Mouse (Mus musculus) ES-E14 (cell line): ENCODE measurements around the gene Hoxc13. TPM values are rescaled to one million over a fixed set of nuclear protein-coding genes. Genes with fewer than 3 reads are reported as not detected.

Experiments used
- DNase-seq: peaks from one replicate; pipeline ENCODE4 v3.0.0-alpha.2; 2013; ENCODE audit warnings: low read depth, low spot score
- H3K27ac ChIP-seq: 2 replicates; pipeline ENCODE4 v1.5.1; 2012; ENCODE audit warnings: low read depth, mild to moderate bottlenecking, low read length, moderate library complexity, mixed read lengths; ENCODE audit not compliant: poor library complexity, insufficient read depth, severe bottlenecking
- H3K36me3 ChIP-seq: 2 replicates; pipeline ENCODE4 v1.6.1; 2012; ENCODE audit warnings: mild to moderate bottlenecking, low read length, moderate library complexity, mixed read lengths; ENCODE audit not compliant: control insufficient read depth, poor library complexity, insufficient read depth, severe bottlenecking
- H3K4me1 ChIP-seq, 2 experiments: fragments of 150-350 bp in 1 of 2; sonication (generic) in 1 of 2; 2 replicates each; pipeline ENCODE4 v1.6.1; 2012; ENCODE audit warnings: low read length in 2 of 2, mild to moderate bottlenecking in 1 of 2, mixed read lengths in 1 of 2; ENCODE audit not compliant: control insufficient read depth in 2 of 2, insufficient read depth in 2 of 2, poor library complexity in 1 of 2
- H3K4me3 ChIP-seq, 2 experiments: fragments of 150-350 bp in 1 of 2; sonication (generic) in 1 of 2; 2 replicates each; pipeline ENCODE4 v1.5.1; 2012; ENCODE audit warnings: low read length in 2 of 2, low read depth in 1 of 2, mild to moderate bottlenecking in 1 of 2, mixed read lengths in 1 of 2; ENCODE audit not compliant: insufficient read depth in 1 of 2, poor library complexity in 1 of 2, severe bottlenecking in 1 of 2
- H3K9ac ChIP-seq: 2 replicates; pipeline ENCODE4 v1.6.1; 2012; ENCODE audit warnings: low read depth, mild to moderate bottlenecking, low read length, mixed read lengths; ENCODE audit not compliant: poor library complexity, insufficient read depth, severe bottlenecking
- H3K9me3 ChIP-seq: fragments of 150-350 bp; sonication (generic); 2 replicates; pipeline ENCODE4 v1.6.1; 2012; ENCODE audit warnings: low read depth, mild to moderate bottlenecking, low read length; ENCODE audit not compliant: control insufficient read depth, insufficient read depth
- CHD2 ChIP-seq: IDR thresholded peaks from 2 replicates; pipeline ENCODE4 v1.6.1; 2014; ENCODE audit warnings: mild to moderate bottlenecking, low read depth, low read length, inconsistent platforms
- HCFC1 ChIP-seq: IDR thresholded peaks from 2 replicates; pipeline ENCODE4 v1.6.1; 2012; ENCODE audit warnings: low read length, inconsistent platforms, borderline replicate concordance; ENCODE audit not compliant: insufficient read depth
- MAFK ChIP-seq: IDR thresholded peaks from 2 replicates; pipeline ENCODE4 v1.6.1; 2014; ENCODE audit warnings: mild to moderate bottlenecking, low read depth, low read length, inconsistent platforms; ENCODE audit not compliant: insufficient read depth
- ZC3H11A ChIP-seq: IDR thresholded peaks from 2 replicates; pipeline ENCODE4 v1.6.1; 2012; ENCODE audit warnings: low read depth, mild to moderate bottlenecking, inconsistent platforms, low read length, borderline replicate concordance
- ZNF384 ChIP-seq: IDR thresholded peaks from 2 replicates; pipeline ENCODE4 v1.6.1; 2012; ENCODE audit warnings: low read depth, low read length, inconsistent platforms
- in situ Hi-C, 2 experiments: fragments of 600-800 bp; cut with MboI; formaldehyde crosslinking; loops; one replicate each; pipeline ENCODE4 v1.15.1; 2025; ENCODE audit warnings: low sequenced_read_pairs in 2 of 2, inconsistent platforms in 1 of 2; ENCODE audit not compliant: unreplicated experiment in 2 of 2
- total RNA-seq: library from RNA; depleted of rRNA; stranded (reverse); fragments of 300-350 nt; gene quantifications from 2 replicates; pipeline ENCODE4 v1.2.3, GENCODE M21; 2012

Gene Hoxc13
- total RNA-seq, 1 experiment = 0.94 TPM

DNA sequence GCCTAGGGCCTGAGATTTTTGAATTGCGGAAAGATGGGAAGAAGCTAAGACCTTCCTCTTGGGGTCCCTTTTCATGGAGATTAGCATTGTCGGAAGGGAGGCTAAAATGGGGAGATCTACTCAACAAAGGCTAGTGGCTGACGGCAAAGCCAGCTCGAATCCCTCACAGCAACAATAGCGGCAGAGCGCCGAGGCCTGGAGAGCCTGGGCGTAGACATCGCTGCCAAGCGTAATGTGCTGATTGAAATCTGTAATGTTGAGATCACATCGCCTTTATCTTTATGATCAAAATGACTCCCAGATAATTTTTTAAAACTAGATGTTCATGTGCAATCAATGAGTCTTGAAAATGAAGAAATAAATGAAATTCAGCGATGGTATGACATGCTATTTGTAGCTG is 13.5 kb downstream of the Hoxc13 start:
- Histone ChIP-seq H3K27ac (no peak overlapping the region), H3K9ac (no peak overlapping the region), H3K9me3 (no peaks in the 10 kb centered on the region), H3K4me1 (peaks cover 1 to 8% of the 10 kb centered on the region in 2 experiments; a peak in 1 of 4 replicates), H3K4me3 (peak overlapping the region in 1 of 2 experiments; percentile 12; a peak in 1 of 4 replicates), H3K36me3 (no peaks in the 10 kb centered on the region)
- no peak for TF ChIP-seq HCFC1
- TF ChIP-seq MAFK = no peak
- no peak for TF ChIP-seq ZC3H11A
- no peak for TF ChIP-seq ZNF384
- no peak for TF ChIP-seq CHD2
- DNase-seq = no peak
- in situ Hi-C loops = loop anchor here in 1 of 2 experiments (25.0 kb wide), 1 partner anchor 922 kb away; the partner anchor contains the start of gene Krt8

DNA sequence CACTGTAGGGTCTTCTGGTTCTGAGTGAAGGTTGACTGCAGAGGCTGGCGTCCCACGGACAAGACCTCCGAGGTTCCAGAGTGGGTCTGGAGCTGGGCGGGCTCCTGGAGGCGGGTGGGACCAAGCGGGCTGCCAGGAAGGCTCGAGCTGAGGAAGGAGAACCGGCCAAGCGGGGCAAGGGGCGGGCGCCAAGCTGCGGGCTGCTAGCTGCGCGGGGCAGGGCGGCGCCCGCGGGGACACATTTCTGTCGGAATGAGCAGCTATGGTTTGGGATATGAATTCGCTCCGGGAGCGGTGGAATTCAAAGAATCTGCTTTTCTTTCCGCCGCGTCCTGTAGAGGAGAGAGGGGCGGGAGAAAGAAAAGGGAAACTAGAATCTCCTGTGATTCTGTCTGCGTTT is 14.0 kb downstream of the Hoxc13 start:
- DNase-seq = no peak
- H3K36me3 ChIP-seq = no peaks in the 10 kb centered on the region
- H3K9ac ChIP-seq = no peak overlapping the region
- H3K4me1 ChIP-seq = peaks cover 1 to 9% of the 10 kb centered on the region in 2 experiments; a peak in 1 of 4 replicates
- no peaks in the 10 kb centered on the region for H3K9me3 ChIP-seq
- H3K27ac ChIP-seq = no peak overlapping the region
- in situ Hi-C loops = loop anchor here in 1 of 2 experiments (25.0 kb wide), 1 partner anchor 923 kb away; the partner anchor contains the start of gene Krt8
- H3K4me3 ChIP-seq = 0 out of 4 replicates have a peak overlapping the region, but pooled peaks have one; percentile 12 to 13
- no peak for TF ChIP-seq ZNF384
- no peak for TF ChIP-seq MAFK
- TF ChIP-seq ZC3H11A = no peak
- TF ChIP-seq HCFC1 = no peak
- TF ChIP-seq CHD2 = no peak

DNA sequence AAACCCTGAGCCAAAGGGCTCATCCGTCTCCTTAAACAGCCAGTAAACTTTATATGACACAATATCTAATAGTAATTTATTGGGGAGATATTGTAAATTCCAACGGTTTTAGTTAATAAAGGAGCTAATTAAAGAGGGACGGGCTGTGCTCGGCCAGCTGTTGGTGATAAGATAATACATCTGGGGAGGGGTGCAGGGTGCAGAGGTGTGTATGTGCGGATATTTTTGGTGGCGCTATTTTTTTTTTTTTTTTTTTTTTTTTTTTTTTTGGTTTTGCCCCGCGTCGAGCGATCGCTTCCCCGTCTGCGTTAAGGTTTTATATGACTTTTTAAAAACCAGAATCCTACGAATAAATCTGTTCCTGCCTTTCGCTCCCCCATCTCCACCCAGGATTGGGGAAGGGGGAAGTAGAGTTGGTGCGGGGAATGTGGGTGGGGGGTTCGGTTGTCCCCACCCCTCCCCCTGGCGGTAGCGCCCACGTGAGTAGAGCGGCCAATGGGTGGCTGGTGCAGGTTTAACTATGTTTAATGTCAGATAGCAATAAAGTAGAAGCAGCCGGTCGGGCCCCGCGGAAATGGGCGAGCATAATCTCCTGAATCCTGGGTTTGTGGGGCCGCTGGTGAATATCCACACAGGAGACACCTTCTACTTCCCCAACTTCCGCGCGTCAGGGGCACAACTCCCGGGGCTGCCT is 15.5 kb downstream of the Hoxc13 start, which contains the start of gene Hoxc12:
TSS of gene Hoxc12 (plus strand) at position 479 of the 694 bp plus-strand sequence.
- H3K27ac ChIP-seq = no peak within 1 kb of the TSS
- TF ChIP-seq MAFK (no peak), ZNF384 (peak; percentile 91), HCFC1 (no peak), ZC3H11A (no peak), CHD2 (no peak)

DNA sequence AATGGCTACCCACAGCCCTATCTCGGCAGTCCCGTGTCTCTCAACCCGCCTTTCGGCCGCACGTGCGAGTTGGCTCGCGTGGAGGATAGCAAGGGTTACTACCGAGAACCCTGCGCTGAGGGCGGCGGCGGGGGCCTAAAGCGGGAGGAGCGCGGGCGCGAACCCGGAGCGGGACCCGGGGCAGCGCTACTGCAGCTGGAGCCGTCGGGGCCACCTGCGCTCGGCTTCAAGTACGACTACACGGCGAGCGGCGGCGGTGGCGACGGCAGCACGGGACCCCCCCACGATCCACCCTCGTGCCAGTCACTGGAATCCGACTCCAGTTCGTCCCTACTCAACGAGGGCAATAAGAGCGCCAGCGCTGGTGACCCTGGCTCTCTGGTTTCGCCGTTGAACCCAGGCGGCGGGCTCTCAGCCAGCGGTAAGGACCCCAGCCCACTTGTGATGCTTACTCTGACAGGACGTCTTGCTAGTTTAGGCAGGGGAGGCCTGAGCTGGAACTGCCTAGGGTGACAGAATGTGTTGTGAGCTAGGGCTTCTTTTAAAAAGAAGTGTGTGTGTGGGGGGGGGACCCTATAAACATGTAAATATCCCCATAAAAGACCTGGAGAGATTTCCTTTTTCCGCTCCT is 16.2 kb downstream of the Hoxc13 start:
- peak overlapping the region; percentile 31 to 41 for H3K4me3 ChIP-seq
- no peak for DNase-seq
- TF ChIP-seq MAFK = no peak
- TF ChIP-seq ZC3H11A = no peak
- in situ Hi-C loops = loop anchor here in 1 of 2 experiments (25.0 kb wide), 1 partner anchor 925 kb away; the partner anchor contains the start of gene Krt8
- no peaks in the 10 kb centered on the region for H3K36me3 ChIP-seq
- no peaks in the 10 kb centered on the region for H3K9me3 ChIP-seq
- H3K9ac ChIP-seq = no peak overlapping the region
- no peak overlapping the region for H3K27ac ChIP-seq
- H3K4me1 ChIP-seq = peaks cover 1 to 9% of the 10 kb centered on the region in 2 experiments; a peak in 1 of 4 replicates

More for the DNA sequence above, 15.5 kb downstream of the Hoxc13 start, which contains the start of gene Hoxc12:
- in situ Hi-C loops = loop anchor here in 1 of 2 experiments (25.0 kb wide), 1 partner anchor 924 kb away; the partner anchor contains the start of gene Krt8
- H3K36me3 ChIP-seq = no peaks in the 10 kb centered on the region
- peak within 1 kb of the TSS; percentile 31 to 41 for H3K4me3 ChIP-seq
- H3K9ac ChIP-seq = no peak within 1 kb of the TSS
- DNase-seq = no peak
- no peaks in the 10 kb centered on the region for H3K9me3 ChIP-seq
- H3K4me1 ChIP-seq = peaks cover 1 to 12% of the 10 kb centered on the region in 2 experiments; a peak in 1 of 4 replicates
